Mouse (Mus musculus): ENCODE data around the gene Tnfsf4. TPM values are rescaled to one million over a fixed set of nuclear protein-coding genes. Genes with fewer than 3 reads are reported as not detected.
A peak's percentile ranks its signal among the peaks of the same experiment; 100 is the strongest.

Gene Tnfsf4
- polyA plus RNA-seq, 1 experiment from 2014 or later = not detected

DNA sequence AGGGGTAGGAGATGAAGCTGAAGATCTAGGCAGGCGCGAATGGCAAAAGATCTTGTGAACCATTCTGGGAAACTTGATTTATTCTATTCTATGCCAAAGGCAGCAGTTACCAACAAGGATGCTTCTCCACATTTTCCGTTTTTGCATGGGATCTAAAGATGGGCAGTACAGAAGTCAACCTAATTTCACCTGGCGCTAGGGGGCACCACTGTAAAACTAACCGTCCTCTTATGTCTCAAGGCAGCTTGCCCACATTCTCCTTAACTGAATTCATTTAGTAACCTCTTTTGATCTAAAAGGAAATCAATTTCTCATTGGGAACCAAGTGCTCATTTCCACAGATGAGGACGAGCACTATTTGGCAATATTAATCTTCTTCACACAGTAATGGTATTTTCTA, 4.9 kb downstream of the Tnfsf4 start:
- no peak overlapping the region for H3K9ac ChIP-seq
- H3K4me1 ChIP-seq = 0 out of 2 replicates have a peak, but pooled peaks cover 3% of the 10 kb centered on the region
- H3K36me3 ChIP-seq = no peaks in the 10 kb centered on the region
- H3K4me2 ChIP-seq (replicated peaks) = no peak overlapping the region
- no peak overlapping the region for H3K27ac ChIP-seq
- ATAC-seq (ENCODE audit: insufficient number of reproducible peaks, insufficient read depth, low FRiP score, low TSS enrichment) = no peak
- 30% methylated on average over 6 of the region's 6 CpGs for whole genome bisulfite sequencing
- no peaks in the 10 kb centered on the region for H3K27me3 ChIP-seq
- no peak overlapping the region for H3K4me3 ChIP-seq
- H3K9me3 ChIP-seq = no peaks in the 10 kb centered on the region

DNA sequence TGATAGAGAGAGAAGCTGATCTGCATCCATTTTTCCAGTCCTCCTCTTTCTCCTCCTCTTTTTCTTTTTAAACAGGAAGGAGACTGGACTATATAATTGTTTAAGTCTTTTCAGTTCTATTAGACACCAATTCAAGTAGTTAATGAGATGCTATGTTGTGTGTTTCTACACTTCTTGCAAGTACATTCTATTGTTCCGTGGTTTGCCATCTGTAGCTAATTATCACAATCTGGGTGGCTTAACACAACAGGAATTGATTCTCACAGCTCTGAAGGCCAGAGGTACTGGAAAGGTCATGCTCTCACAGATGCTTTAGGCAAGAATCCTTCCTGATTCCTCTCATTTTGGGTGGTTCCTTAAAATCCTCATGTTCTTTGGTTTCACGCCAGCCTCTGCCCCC, 7.9 kb downstream of the Tnfsf4 start:
- Histone ChIP-seq H3K36me3 (no peaks in the 10 kb centered on the region), H3K27ac (no peak overlapping the region), H3K9me3 (no peaks in the 10 kb centered on the region), H3K4me1 (0 out of 2 replicates have a peak, but pooled peaks cover 3% of the 10 kb centered on the region), H3K9ac (no peak overlapping the region), H3K27me3 (no peaks in the 10 kb centered on the region), H3K4me3 (no peak overlapping the region), H3K4me2 (replicated peaks) (no peak overlapping the region)
- 11% methylated on average over 2 of the region's 2 CpGs for WGBS
- no peak for ATAC-seq (ENCODE audit: insufficient number of reproducible peaks, insufficient read depth, low FRiP score, low TSS enrichment)

DNA sequence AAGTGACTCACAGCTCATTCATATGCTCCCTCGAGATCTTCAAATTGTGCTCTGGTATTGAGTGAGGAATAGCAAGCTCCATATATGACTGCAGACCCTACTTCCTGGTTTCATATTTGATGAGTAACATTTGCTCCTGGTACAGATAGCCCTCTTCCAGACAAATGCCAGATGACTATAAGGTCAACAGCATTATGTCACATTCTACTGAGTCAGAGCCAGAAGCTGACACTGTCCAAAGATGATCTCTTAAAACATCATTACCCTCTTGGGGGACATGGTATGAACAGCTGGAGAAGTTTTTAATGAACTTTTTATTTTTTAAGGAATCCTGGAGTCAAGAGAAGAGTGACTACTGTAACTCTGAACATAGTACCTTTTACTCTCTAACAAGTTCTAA, 11.3 kb downstream of the Tnfsf4 start:
- H3K4me3 ChIP-seq = no peak overlapping the region
- ATAC-seq (ENCODE audit: insufficient number of reproducible peaks, insufficient read depth, low FRiP score, low TSS enrichment) = no peak
- no peaks in the 10 kb centered on the region for H3K27me3 ChIP-seq
- H3K9me3 ChIP-seq = no peaks in the 10 kb centered on the region
- no peak overlapping the region for H3K4me2 ChIP-seq (replicated peaks)
- WGBS = 88% methylated on average over 1 of the region's 1 CpGs
- no peak overlapping the region for H3K9ac ChIP-seq
- no peaks in the 10 kb centered on the region for H3K36me3 ChIP-seq
- H3K4me1 ChIP-seq = 0 out of 2 replicates have a peak, but pooled peaks cover 3% of the 10 kb centered on the region
- H3K27ac ChIP-seq = no peak overlapping the region

DNA sequence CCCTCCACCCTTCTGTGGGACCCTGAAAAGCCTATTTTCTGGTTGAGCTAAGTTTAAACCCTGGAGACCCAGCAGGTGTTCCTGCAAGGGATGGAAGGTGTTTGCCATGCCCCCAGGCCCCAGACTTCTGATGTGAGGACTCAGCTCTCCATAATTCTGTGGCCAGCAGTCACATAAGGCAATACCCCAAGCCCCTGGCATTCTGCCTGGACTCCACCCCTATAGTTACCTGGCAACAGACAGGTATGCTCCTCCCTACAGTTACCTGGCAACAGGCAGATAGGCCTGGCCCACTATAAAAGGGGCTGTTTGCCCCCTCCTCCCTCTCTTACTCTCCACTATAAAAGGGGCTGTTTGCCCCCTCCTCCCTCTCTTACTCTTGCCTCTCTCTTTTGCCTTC, 24.7 kb downstream of the Tnfsf4 start:
- no peak overlapping the region for H3K4me3 ChIP-seq
- no peak overlapping the region for H3K27ac ChIP-seq
- H3K9me3 ChIP-seq = no peaks in the 10 kb centered on the region
- no peaks in the 10 kb centered on the region for H3K27me3 ChIP-seq
- H3K4me2 ChIP-seq (replicated peaks) = no peak overlapping the region
- H3K36me3 ChIP-seq = no peaks in the 10 kb centered on the region
- ATAC-seq (ENCODE audit: insufficient number of reproducible peaks, insufficient read depth, low FRiP score, low TSS enrichment) = no peak
- no peak overlapping the region for H3K9ac ChIP-seq
- no peaks in the 10 kb centered on the region for H3K4me1 ChIP-seq

DNA sequence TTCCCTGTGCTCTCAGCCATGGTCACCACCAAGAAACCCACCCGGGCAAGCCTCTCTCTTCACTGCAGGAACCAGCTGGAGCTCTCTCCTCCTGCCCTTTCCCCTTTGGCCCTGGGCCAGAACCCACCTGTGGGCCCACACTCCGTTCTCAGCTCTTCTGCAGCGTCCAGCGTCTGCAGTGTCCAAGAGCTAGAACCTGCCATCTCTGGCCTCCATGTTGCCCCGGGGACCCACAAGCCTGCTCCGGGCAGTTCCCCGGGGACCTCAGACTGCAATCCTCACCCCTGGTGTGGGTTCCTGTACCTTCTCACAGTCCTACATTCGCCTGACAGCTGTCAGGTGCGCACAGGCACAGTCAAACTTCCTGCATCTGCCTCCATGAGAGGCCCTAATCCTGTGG, 25.4 kb downstream of the Tnfsf4 start:
- no peaks in the 10 kb centered on the region for H3K9me3 ChIP-seq
- H3K9ac ChIP-seq = no peak overlapping the region
- no peak overlapping the region for H3K4me3 ChIP-seq
- no peak overlapping the region for H3K4me2 ChIP-seq (replicated peaks)
- H3K4me1 ChIP-seq = no peaks in the 10 kb centered on the region
- no peaks in the 10 kb centered on the region for H3K36me3 ChIP-seq
- no peaks in the 10 kb centered on the region for H3K27me3 ChIP-seq
- 80% methylated on average over 9 of the region's 9 CpGs for WGBS
- no peak for ATAC-seq (ENCODE audit: insufficient number of reproducible peaks, insufficient read depth, low FRiP score, low TSS enrichment)
- H3K27ac ChIP-seq = no peak overlapping the region

DNA sequence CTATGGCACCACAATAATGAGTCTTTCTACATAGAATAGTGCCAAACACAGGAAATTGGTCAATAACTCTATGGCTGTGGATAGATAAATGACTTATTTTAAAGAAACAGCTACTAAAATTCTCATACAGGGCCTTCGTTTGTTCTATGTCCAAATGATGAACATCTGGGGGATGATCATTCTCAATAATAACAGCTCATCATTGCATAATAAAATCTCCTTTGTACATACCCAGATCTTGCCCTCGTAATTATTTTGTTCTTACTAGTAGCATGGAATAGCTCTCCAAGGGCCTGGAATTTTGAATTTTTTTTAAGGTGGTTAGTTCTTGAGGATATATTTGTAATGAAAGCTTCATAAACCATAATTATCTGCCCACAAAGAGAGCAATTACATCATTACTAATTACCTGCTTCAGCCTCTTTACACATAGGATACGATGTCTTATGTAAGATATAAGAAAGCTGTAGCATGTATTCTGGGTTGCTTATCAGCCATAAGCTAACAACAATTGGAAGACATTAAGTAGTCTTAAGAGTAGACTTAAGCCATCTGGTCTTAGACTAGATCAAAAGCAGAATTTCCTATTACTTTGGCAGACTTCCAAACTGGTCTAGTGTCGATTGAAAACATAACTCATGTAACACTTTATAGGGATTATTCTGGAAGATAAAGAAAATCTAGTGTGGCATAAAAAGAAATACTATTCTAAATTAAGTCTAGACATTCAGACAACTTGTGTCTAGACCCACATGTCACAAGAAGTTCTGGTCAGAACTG, 31.3 kb downstream of the Tnfsf4 start:
- no peaks in the 10 kb centered on the region for H3K36me3 ChIP-seq
- no peak overlapping the region for H3K27ac ChIP-seq
- 65% methylated on average over 4 of the region's 4 CpGs for WGBS
- H3K4me2 ChIP-seq (replicated peaks) = no peak overlapping the region
- peak; percentile 69; the same call in 1 of the 2 replicates for ATAC-seq (ENCODE audit: insufficient number of reproducible peaks, insufficient read depth, low FRiP score, low TSS enrichment)
- H3K4me1 ChIP-seq = no peaks in the 10 kb centered on the region
- H3K4me3 ChIP-seq = no peak overlapping the region
- no peaks in the 10 kb centered on the region for H3K27me3 ChIP-seq
- no peaks in the 10 kb centered on the region for H3K9me3 ChIP-seq
- no peak overlapping the region for H3K9ac ChIP-seq

DNA sequence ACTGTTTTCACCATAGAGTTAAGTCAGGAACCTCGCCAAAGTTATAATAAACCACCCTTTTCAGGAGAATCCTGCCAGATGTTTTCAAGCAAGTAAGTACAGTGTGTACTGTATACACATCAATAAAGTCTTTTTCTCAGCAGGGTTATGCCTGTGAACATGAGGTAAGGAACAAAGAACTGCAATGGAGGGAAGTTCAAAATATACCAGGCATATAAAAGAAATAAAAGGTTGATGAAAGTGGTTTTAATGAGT, 31.8 kb downstream of the Tnfsf4 start:
- no peak overlapping the region for H3K9ac ChIP-seq
- no peak for ATAC-seq (ENCODE audit: insufficient number of reproducible peaks, insufficient read depth, low FRiP score, low TSS enrichment)
- no peaks in the 10 kb centered on the region for H3K27me3 ChIP-seq
- H3K36me3 ChIP-seq = no peaks in the 10 kb centered on the region
- H3K4me1 ChIP-seq = no peaks in the 10 kb centered on the region
- no peak overlapping the region for H3K27ac ChIP-seq
- H3K4me2 ChIP-seq (replicated peaks) = no peak overlapping the region
- WGBS = 68% methylated on average over 1 of the region's 1 CpGs
- no peak overlapping the region for H3K4me3 ChIP-seq
- no peaks in the 10 kb centered on the region for H3K9me3 ChIP-seq

DNA sequence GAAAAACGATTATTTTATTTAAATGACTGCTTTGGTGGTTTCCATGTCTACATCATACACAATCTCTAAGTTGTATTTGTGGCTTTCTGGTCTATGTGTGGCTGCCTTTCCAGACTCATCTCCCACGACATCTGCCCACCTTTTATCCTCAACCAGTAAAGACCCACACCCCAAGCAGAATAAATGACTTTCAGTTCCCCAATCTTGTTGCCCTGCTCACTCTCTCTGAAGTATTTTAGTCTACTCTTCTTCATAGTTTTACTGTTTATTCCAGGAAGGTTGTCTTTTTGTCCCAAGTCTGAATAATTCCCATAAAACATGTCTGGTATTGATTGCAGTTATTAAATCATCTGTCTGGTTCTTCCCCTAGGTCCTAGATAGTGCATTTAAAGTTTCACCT, 40.6 kb downstream of the Tnfsf4 start:
- Histone ChIP-seq H3K9me3 (no peaks in the 10 kb centered on the region), H3K27me3 (no peaks in the 10 kb centered on the region), H3K27ac (no peak overlapping the region), H3K36me3 (no peaks in the 10 kb centered on the region), H3K4me2 (replicated peaks) (no peak overlapping the region), H3K4me1 (no peaks in the 10 kb centered on the region), H3K9ac (no peak overlapping the region), H3K4me3 (no peak overlapping the region)
- WGBS = 88% methylated on average over 2 of the region's 2 CpGs
- no peak for ATAC-seq (ENCODE audit: insufficient number of reproducible peaks, insufficient read depth, low FRiP score, low TSS enrichment)

DNA sequence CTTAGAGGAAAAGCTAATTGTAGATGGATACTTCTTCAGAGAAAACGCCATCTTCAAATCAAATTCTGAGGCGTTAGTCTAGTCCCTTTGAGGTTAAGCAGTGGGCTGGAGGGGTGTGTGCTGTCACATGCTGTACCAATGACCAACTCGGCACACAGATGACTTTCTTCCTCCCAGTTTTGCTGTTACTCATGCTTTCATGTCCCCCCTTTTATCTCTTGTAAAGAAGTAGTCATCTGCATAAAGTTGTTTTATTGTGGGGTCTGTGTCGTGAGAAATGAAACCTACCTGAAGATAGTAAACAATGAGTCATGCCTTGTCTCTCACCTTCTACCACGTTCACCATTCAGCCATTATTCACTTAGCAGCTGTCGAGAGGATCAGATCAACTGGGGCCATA, 41.3 kb downstream of the Tnfsf4 start:
- Histone ChIP-seq H3K27ac (no peak overlapping the region), H3K9ac (no peak overlapping the region), H3K9me3 (no peaks in the 10 kb centered on the region), H3K4me1 (no peaks in the 10 kb centered on the region), H3K27me3 (no peaks in the 10 kb centered on the region), H3K4me2 (replicated peaks) (no peak overlapping the region), H3K36me3 (no peaks in the 10 kb centered on the region), H3K4me3 (no peak overlapping the region)
- no peak for ATAC-seq (ENCODE audit: insufficient number of reproducible peaks, insufficient read depth, low FRiP score, low TSS enrichment)
- 84% methylated on average over 6 of the region's 6 CpGs for WGBS

DNA sequence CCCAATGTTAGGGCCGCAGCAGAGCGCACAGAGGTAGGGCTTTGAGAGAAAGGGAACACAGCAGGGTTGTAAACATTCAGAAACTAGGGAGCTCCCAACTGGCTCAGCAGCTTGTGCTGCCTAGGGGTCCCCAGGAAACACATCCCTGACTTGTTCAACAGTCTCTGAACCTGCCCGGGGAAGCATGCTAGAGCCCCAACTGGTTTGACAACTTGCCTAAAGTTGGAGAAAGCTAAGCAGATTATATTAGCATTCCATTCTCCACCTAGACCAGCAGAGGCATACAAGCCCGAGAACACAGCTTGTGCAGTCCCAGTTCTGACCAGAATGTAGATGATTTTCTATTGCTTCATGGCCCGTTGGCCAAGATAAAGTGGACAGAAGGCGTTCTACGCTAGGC, 49.6 kb downstream of the Tnfsf4 start:
- Histone ChIP-seq H3K27ac (no peak overlapping the region), H3K4me2 (replicated peaks) (no peak overlapping the region), H3K9ac (no peak overlapping the region), H3K36me3 (no peaks in the 10 kb centered on the region), H3K9me3 (no peaks in the 10 kb centered on the region), H3K4me1 (no peaks in the 10 kb centered on the region), H3K4me3 (no peak overlapping the region), H3K27me3 (no peaks in the 10 kb centered on the region)
- 74% methylated on average over 7 of the region's 7 CpGs for WGBS
- ATAC-seq (ENCODE audit: insufficient number of reproducible peaks, insufficient read depth, low FRiP score, low TSS enrichment) = peak; percentile 82

DNA sequence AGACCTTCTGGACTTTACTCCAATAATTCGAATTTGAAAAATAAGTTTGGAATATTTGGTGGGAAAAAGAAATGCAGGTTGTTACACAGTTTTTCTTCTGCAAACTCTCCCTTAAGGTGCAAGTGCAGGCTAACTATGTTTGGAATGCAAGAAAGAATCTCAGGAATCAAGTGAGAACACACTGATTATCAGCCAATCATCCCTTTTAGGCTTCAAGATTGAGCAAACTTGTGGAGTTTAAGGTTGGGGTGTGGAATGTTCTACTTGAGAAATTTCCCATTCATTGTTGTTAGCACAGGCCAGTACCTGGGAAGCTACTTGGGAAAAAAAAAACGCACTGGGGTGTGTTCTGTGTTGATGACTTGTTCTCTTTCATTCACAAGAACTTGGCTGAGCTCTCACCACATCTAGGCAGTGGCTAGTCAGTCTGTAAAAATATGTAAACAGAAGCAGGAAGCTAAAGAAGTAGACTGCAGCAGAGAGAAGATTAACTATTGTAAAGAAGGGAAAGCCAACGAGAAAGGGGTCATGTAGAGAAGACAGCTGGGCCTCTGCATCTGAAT, 56.6 kb downstream of the Tnfsf4 start:
- no peak overlapping the region for H3K4me2 ChIP-seq (replicated peaks)

DNA sequence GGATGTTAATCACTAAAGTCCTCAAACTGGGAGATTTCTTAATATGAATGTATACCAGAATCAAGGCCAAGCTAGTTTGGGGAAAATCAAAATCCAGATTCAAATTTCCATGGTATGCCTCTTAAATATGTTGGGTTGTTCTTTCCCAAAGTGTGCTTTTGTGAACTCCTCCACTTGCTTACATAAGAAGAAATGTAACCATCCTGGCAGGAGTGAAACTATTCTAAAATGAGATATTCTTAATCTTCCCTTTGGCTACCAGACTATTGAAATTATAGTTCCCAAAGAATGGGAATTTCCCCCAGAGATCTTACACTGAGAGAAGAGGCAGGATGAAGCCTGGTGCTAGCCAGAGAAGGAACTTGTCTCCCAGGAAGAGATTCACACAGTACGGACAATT, 57.0 kb downstream of the Tnfsf4 start:
- WGBS = 91% methylated on average over 1 of the region's 1 CpGs
- H3K9me3 ChIP-seq = no peaks in the 10 kb centered on the region
- H3K27me3 ChIP-seq = no peaks in the 10 kb centered on the region
- H3K4me2 ChIP-seq (replicated peaks) = no peak overlapping the region
- H3K27ac ChIP-seq = no peak overlapping the region
- no peak overlapping the region for H3K9ac ChIP-seq
- H3K4me1 ChIP-seq = no peaks in the 10 kb centered on the region
- no peaks in the 10 kb centered on the region for H3K36me3 ChIP-seq
- no peak overlapping the region for H3K4me3 ChIP-seq
- no peak for ATAC-seq (ENCODE audit: insufficient number of reproducible peaks, insufficient read depth, low FRiP score, low TSS enrichment)

More for the DNA sequence above, 56.6 kb downstream of the Tnfsf4 start:
- no peaks in the 10 kb centered on the region for H3K36me3 ChIP-seq
- no peaks in the 10 kb centered on the region for H3K9me3 ChIP-seq
- 47% methylated on average over 3 of the region's 3 CpGs for WGBS
- no peak for ATAC-seq (ENCODE audit: insufficient number of reproducible peaks, insufficient read depth, low FRiP score, low TSS enrichment)
- no peak overlapping the region for H3K9ac ChIP-seq
- H3K27ac ChIP-seq = no peak overlapping the region
- H3K4me1 ChIP-seq = no peaks in the 10 kb centered on the region
- no peaks in the 10 kb centered on the region for H3K27me3 ChIP-seq
- no peak overlapping the region for H3K4me3 ChIP-seq
